Mouse (Mus musculus): Measurements from ENCODE around the gene Tmem211.

DNA sequence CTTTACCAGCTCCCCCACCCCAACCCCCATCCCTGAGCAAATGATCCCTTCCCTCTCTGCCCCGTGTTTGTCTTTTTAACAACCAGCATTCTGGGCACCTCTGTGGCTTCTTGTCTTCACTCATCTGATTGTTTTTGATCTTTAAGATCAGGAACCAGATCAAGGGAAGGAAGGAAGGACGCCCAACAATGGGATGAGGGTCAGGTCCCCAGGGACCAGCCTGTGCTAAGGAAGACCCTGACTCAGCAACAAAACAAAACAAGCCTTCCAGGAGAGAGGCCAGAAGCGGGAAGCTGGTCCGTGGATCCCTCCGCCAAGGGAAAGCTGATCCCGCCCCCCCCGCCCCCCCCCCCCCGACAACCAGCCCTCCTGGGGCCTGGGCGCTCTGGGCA is 47.3 kb upstream of the Tmem211 start:
- TF ChIP-seq POLR2A (IDR thresholded peaks at IDR 0.05; ENCODE audit: low read depth, low read length) (no peak), CTCF (conservative IDR thresholded peaks at IDR 0.05; ENCODE audit: insufficient read depth, insufficient read length, low read depth, low read length) (no peak)

Measured in kidney, adult 2 months (tissue).